Mouse (Mus musculus) olfactory bulb, adult 2 months (tissue): ENCODE data around the gene Fam129b.

Experiments used
- CTCF ChIP-seq: fragments of 200-500 bp; IDR thresholded peaks from 2 replicates; pipeline ENCODE4 v1.5.1; 2012; ENCODE audit warnings: low read depth, mild to moderate bottlenecking, low read length, moderate library complexity; ENCODE audit not compliant: insufficient read depth
- POLR2A ChIP-seq: fragments of 200-500 bp; IDR thresholded peaks from 2 replicates; pipeline ENCODE4 v1.6.1; 2012; ENCODE audit warnings: mild to moderate bottlenecking, low read depth, low read length, moderate library complexity; ENCODE audit not compliant: insufficient read depth

- TF ChIP-seq CTCF (no peak), POLR2A (no peak)
These were observed 2.5 kb downstream of the Fam129b start for GRCm38 (mm10) chr2:32878396-32878795.
